ENCODE assay signal across 8 mouse cellular contexts in the genomic region with DNA sequence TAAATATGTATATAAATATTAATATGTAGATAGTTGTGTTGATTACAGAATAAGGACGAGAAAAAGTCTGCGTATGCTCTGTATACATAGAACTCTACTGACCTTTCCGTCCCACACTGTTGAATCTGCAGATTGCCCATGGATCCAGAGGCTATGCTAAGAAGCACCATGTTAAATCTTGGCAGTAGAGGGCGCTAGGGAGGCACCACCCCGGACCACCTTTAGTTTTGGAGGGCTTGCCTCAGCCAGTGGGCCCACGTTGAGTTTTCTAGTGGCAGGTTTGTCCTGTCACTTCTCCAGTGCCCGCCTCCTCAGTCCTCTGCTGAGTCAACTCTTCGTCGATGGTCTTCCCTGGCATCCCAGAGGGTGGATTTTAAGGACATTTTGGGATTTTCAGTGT. TPM values are rescaled to one million over a fixed set of nuclear protein-coding genes. Genes with fewer than 3 reads are reported as not detected.
DNase-seq lines count a peak whose midpoint lies in the region; ATAC-seq and TF ChIP-seq lines count a peak whose summit lies in the region.
"Had no signal": no experiment of that assay in that cellular context is flagged by ENCODE, and none has a peak within 500 bp of the region (broad histone marks: within the 10 kb centered on the region; RNA-seq: fewer than 3 reads in every experiment).

No protein-coding gene starts in this region.

- no peaks in the 10 kb centered on the region for H3K9me3 ChIP-seq in kidney, postnatal 0 days (replicated peaks; ENCODE audit: low read length)
- H3K9me3 ChIP-seq in MEL (replicated peaks; ENCODE audit: insufficient read depth, low read length) = no peaks in the 10 kb centered on the region

- no peak overlapping the region for H3K4me2 ChIP-seq in kidney, postnatal 0 days (ENCODE audit: low read length)

- TF ChIP-seq POLR2A in MEL (IDR thresholded peaks at IDR 0.05; ENCODE audit: control insufficient read depth in 1 of 2, insufficient read depth in 1 of 2, low read depth in 1 of 2, low read length in 2 of 2, poor library complexity in 1 of 2) = no peak

- no peak overlapping the region for H3K4me3 ChIP-seq in kidney, postnatal 0 days (replicated peaks; ENCODE audit: low read depth, low read length)
- no peak overlapping the region for H3K4me3 ChIP-seq in MEL (ENCODE audit: control insufficient read depth in 1 of 2, insufficient read depth in 1 of 2, low read depth in 2 of 2, low read length in 2 of 2)

- ATAC-seq in kidney, postnatal 0 days (replicated peaks; ENCODE audit: low FRiP score, low read depth) = no peak
- ATAC-seq in megakaryocyte progenitor cell, adult 5-6 weeks (replicated peaks; ENCODE audit: poor library complexity) = peak; percentile 81

- no peaks in the 10 kb centered on the region for H3K79me2 ChIP-seq in MEL (ENCODE audit: control insufficient read depth, insufficient read depth, low read length, poor library complexity)

- H3K9ac ChIP-seq in kidney, postnatal 0 days (ENCODE audit: low read depth, low read length) = no peak overlapping the region
- no peak overlapping the region for H3K9ac ChIP-seq in MEL (ENCODE audit: control insufficient read depth, low read depth, low read length, poor library complexity, severe bottlenecking)

- no peak for DNase-seq in kidney, postnatal 0 days (ENCODE audit: low spot score)
- DNase-seq in kidney, postnatal 14 days = no peak
- DNase-seq in B cell, adult 2 months = peak; percentile 44 to 51
- peak; percentile 53 for DNase-seq in MEL (ENCODE audit: low read depth, low spot score)
- no peak for DNase-seq in urinary bladder, postnatal 36 days (ENCODE audit: low spot score in 2 of 2)
- DNase-seq in layer of hippocampus, postnatal 36 days = no peak

- TF ChIP-seq CTCF in kidney, postnatal 0 days (IDR thresholded peaks at IDR 0.05; ENCODE audit: low read depth) = peak; percentile 53
- peak; percentile 68 to 79 (median 76) for TF ChIP-seq CTCF in MEL (IDR thresholded peaks at IDR 0.05 in 2 of 3, conservative IDR thresholded peaks at IDR 0.05 in 1 of 3; ENCODE audit: control insufficient read depth in 1 of 3, insufficient read depth in 1 of 3, low read depth in 2 of 3, low read length in 3 of 3, poor library complexity in 1 of 3, severe bottlenecking in 1 of 3)

- H3K36me3 ChIP-seq in kidney, postnatal 0 days (ENCODE audit: insufficient read depth, low read length) = no peaks in the 10 kb centered on the region
- H3K36me3 ChIP-seq in MEL (ENCODE audit: control insufficient read depth in 1 of 2, insufficient read depth in 2 of 2, low read length in 2 of 2) = peaks cover 0 to 5% of the 10 kb centered on the region in 2 experiments; a peak in 2 of 4 replicates

- H3K27ac ChIP-seq in kidney, postnatal 0 days = no peak overlapping the region
- H3K27ac ChIP-seq in MEL (ENCODE audit: control insufficient read depth, low read depth, low read length) = no peak overlapping the region
- H3K27ac ChIP-seq: macrophage had no signal

- H3K4me1 ChIP-seq in kidney, postnatal 0 days (replicated peaks; ENCODE audit: insufficient read depth, low read length) = no peaks in the 10 kb centered on the region
- peaks cover 7 to 9% of the 10 kb centered on the region in 2 experiments for H3K4me1 ChIP-seq in MEL (ENCODE audit: control insufficient read depth in 1 of 2, insufficient read depth in 2 of 2, low read length in 2 of 2)

- no peaks in the 10 kb centered on the region for H3K27me3 ChIP-seq in kidney, postnatal 0 days (ENCODE audit: insufficient read depth, low read length)
- no peaks in the 10 kb centered on the region; a peak in 1 of 4 replicates for H3K27me3 ChIP-seq in MEL (ENCODE audit: control insufficient read depth in 1 of 2, insufficient read depth in 2 of 2, low read length in 2 of 2)

- 64% methylated on average over 9 of the region's 9 CpGs for WGBS in kidney, postnatal 0 days

- TF ChIP-seq EP300 in MEL (IDR thresholded peaks at IDR 0.05; ENCODE audit: low read depth in 1 of 2, low read length in 2 of 2) = no peak

- peak; percentile 31 for TF ChIP-seq RAD21 in MEL (IDR thresholded peaks at IDR 0.05; ENCODE audit: low read depth, low read length)

TF ChIP-seq in MEL, 35 proteins besides CTCF, POLR2A, EP300 and RAD21:
- no peak for TF ChIP-seq TAL1 (IDR thresholded peaks at IDR 0.05; ENCODE audit: low read length)
- TF ChIP-seq MXI1 (IDR thresholded peaks at IDR 0.05; ENCODE audit: low read depth, low read length) = no peak
- TF ChIP-seq ZC3H11A (IDR thresholded peaks at IDR 0.05; ENCODE audit: low read depth, low read length) = 0 out of 2 replicates have a peak, but pooled peaks have one; percentile 10
- TF ChIP-seq MYB (IDR thresholded peaks at IDR 0.05; ENCODE audit: low read depth, low read length) = no peak
- peak; percentile 53 for TF ChIP-seq SMC3 (IDR thresholded peaks at IDR 0.05; ENCODE audit: low read depth, low read length)
- TF ChIP-seq CHD1 (IDR thresholded peaks at IDR 0.05; ENCODE audit: low read depth, low read length) = no peak

RNA-seq across cellular contexts. Expression of a gene that starts 11.9 kb away (rescaled TPM):
- 30.5 and 32.3 TPM in 2 replicates for polyA plus RNA-seq in kidney, postnatal 0 days (2015; fragmentation: Nextera tagmentation; extraction: Ambion mirVana)
- 19.4 and 19.6 TPM in 2 replicates for total RNA-seq in MEL (2012; rRNA removed)
- polyA plus RNA-seq in MEL (2012; ENCODE audit: insufficient read depth in 1 of 2, insufficient read length in 2 of 2, low read depth in 1 of 2, low replicate concordance in 2 of 2, missing spikeins in 1 of 2) = 10 to 100 TPM in 1 of 2 experiments, not detected in 1; 22.0 TPM
- 15.0 and 18.5 TPM in 2 replicates for total RNA-seq in megakaryocyte progenitor cell, adult 5-6 weeks (2015)
- total RNA-seq in megakaryocyte progenitor cell, adult 5-6 weeks (2017) = 46.0 and 49.1 TPM in 2 replicates
- total RNA-seq in layer of hippocampus, postnatal 36 days (2021) = 10 to 100 TPM; 76.5 to 78.5 TPM

RNA-seq across cellular contexts. Expression of a gene that starts 56.6 kb away (rescaled TPM):
- 18.3 and 19.9 TPM in 2 replicates for polyA plus RNA-seq in kidney, postnatal 0 days (2015; fragmentation: Nextera tagmentation; extraction: Ambion mirVana)
- 6.7 and 7.1 TPM in 2 replicates for total RNA-seq in MEL (2012; rRNA removed)
- polyA plus RNA-seq in MEL (2012; ENCODE audit: insufficient read depth in 1 of 2, insufficient read length in 2 of 2, low read depth in 1 of 2, low replicate concordance in 2 of 2, missing spikeins in 1 of 2) = 1 to 10 TPM in 1 of 2 experiments, not detected in 1; 9.4 TPM
- 15.4 and 17.0 TPM in 2 replicates for total RNA-seq in megakaryocyte progenitor cell, adult 5-6 weeks (2015)
- total RNA-seq in megakaryocyte progenitor cell, adult 5-6 weeks (2017) = 22.6 and 24.6 TPM in 2 replicates
- total RNA-seq in layer of hippocampus, postnatal 36 days (2021) = 1 to 10 TPM; 5.9 to 7.1 TPM

Comparison
In these comparisons a context has a peak if more than half of its experiments do, and no peak if none do; other contexts are left out.
1. DNase-seq: peak in B cell, adult 2 months (2 of 2) and MEL (single experiment); none in kidney, postnatal 0 days (single experiment), kidney, postnatal 14 days (single experiment), urinary bladder, postnatal 36 days (0 of 2) and layer of hippocampus, postnatal 36 days (0 of 2).